Mouse (Mus musculus) urinary bladder, adult 2 months (tissue): ENCODE results near the gene Nsd2. TPM values are rescaled to one million over a fixed set of nuclear protein-coding genes. Genes with fewer than 3 reads are reported as not detected.
"Not testable (repeated sequence)": the region's sequence is repeated elsewhere in the genome, so short reads cannot be mapped to it uniquely, and the experiment has no call there.

Experiments
- DNase-seq: peaks from one replicate; pipeline ENCODE4 v3.0.0; 2022; ENCODE audit warnings: low spot score
- polyA plus RNA-seq: library from polyadenylated mRNA; depleted of rRNA; stranded (reverse); fragments of >200 nt; gene quantifications from 2 replicates; pipeline ENCODE4 v1.2.3, GENCODE M21; 2012

Nsd2 gene
- polyA plus RNA-seq, 1 experiment: 12.8 TPM

GRCm38 (mm10) chr5:33851466-33851865 lies 30.9 kb downstream of the Nsd2 start:
- no peak for DNase-seq

DNA sequence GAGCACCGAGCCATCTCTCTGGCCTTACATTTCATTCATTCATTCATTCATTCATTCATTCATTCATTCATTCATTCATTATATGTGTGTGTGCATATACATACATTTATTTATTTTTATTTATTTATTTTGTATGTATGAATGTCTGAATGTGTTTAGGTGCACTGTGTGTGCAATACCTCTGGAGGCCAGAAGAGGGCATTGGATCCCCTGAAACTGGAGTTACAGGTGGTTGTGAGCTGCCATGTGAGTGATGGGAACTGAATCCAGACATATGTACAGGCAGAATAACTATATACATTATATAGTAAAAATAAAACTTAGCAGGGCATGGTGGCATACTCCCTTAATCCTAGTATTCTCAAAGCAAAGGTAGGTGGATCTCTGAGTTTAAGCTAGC lies 32.6 kb downstream of the Nsd2 start:
- DNase-seq: no peak

DNA sequence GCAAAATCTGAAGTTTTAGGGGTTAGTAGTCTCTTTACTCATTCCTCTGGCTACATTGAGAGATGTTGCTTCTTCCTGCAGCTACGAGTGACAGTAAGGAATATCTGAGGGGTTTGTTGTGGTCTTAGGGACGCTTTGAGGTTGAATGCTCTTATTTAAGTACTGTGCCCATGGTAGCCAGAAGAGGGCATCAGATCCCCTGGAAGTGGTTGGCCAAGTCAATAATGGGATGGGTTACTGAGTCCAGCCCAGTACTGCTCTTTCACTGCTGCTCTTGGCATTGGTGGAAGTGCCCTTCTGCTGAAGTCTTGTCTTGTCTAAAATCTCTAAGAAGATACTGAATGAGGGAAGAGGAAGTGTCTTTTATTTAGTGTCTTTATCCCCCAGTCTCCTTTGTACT lies 33.5 kb downstream of the Nsd2 start:
- no peak for DNase-seq

DNA sequence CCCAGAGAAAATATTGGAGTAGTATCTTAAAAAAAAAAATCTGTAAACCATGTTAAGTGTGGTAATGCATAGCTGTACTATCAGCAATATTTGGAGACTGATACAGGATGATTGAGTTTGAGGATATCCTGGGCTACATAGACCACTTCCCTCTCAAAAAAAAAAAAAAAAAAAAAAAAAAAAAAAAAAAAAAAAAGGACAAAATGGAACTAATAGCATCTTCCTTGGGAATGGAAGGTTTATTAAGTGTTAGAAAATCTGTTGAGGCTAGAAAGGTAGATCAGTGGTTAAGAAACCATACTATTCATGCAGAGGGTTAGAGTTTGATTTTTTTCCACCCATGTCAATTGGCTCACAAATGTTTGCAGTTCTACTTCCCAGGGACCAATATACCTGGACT lies 37.2 kb downstream of the Nsd2 start:
- DNase-seq: no peak

GRCm38 (mm10) chr5:33875472-33875871 lies 54.9 kb downstream of the Nsd2 start:
- DNase-seq: no peak

DNA sequence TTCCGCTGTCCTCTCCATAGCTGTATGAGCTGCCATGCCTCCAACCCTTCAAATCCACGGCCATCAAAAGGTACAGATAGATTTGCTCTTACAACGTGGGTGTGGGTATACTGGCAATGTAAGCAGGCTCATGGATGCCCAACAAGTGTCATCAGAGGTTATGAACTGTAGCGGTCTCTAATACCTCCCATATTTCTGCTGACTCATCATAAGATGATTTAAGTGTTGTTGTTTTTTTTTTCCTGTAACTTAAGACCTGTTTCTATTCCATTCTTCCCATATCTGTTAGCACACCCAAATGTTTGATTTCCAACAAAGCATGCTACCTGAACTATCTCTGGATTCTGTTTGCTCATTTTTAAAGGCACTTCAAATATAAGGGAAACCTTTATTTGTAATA lies 60.6 kb downstream of the Nsd2 start:
- DNase-seq: no peak

DNA sequence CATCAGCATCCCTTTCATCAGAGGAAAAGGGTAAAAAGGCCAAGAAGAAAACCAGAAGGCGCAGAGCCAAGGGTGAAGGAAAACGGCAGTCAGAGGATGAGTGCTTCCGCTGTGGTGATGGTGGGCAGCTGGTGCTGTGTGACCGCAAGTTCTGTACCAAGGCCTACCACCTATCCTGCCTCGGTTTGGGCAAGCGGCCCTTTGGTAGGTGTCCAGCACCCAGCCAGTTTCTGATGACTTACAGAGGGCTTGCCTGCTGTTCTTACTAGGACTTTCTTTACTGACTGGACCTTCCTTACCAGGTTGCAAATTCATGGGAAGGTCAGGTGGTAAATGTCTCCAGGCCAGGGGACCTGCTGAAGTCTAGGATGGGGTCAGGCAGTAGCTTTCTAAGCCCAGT lies 72.9 kb downstream of the Nsd2 start:
- DNase-seq: no peak

- DNase-seq: no peak
Measured at GRCm38 (mm10) chr5:33895116-33895515, 74.6 kb downstream of the Nsd2 start.

- no peak for DNase-seq
Measured at GRCm38 (mm10) chr5:33897158-33897557, 76.6 kb downstream of the Nsd2 start.

GRCm38 (mm10) chr5:33898671-33899070 lies 78.1 kb downstream of the Nsd2 start:
- DNase-seq: no peak

DNA sequence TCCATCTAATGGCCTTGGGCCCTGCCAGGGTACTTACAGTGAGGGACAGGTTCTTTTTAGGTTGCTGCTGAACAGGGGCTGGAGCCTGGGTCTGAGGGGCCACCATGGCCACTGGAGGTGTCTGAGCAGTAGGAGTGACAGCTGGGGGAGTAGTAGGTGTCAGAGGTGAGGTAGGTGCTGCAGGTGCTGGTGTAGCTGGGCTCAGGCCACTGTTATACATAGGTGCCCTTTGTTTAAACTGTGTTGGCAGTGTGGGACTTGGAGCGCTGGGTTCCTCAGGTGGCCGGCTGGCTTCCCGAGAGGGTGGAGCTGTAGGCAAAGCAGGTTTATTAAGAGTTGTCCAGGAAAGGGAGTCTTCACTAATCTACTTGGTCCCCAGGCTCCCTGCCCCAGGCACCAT lies 78.7 kb downstream of the Nsd2 start:
- DNase-seq: no peak

- no peak for DNase-seq
Measured at GRCm38 (mm10) chr5:33900101-33900500, 79.6 kb downstream of the Nsd2 start.

GRCm38 (mm10) chr5:33900701-33901263 lies 80.3 kb downstream of the Nsd2 start:
- DNase-seq: no peak

- no peak for DNase-seq
Measured at GRCm38 (mm10) chr5:33901278-33901677, 80.8 kb downstream of the Nsd2 start.

- no peak for DNase-seq
Measured at GRCm38 (mm10) chr5:33902696-33903095, 82.2 kb downstream of the Nsd2 start.

GRCm38 (mm10) chr5:33903176-33903575 lies 82.7 kb downstream of the Nsd2 start:
- no peak for DNase-seq

GRCm38 (mm10) chr5:33915031-33915430 lies 94.5 kb downstream of the Nsd2 start:
- not testable (repeated sequence) for DNase-seq

DNA sequence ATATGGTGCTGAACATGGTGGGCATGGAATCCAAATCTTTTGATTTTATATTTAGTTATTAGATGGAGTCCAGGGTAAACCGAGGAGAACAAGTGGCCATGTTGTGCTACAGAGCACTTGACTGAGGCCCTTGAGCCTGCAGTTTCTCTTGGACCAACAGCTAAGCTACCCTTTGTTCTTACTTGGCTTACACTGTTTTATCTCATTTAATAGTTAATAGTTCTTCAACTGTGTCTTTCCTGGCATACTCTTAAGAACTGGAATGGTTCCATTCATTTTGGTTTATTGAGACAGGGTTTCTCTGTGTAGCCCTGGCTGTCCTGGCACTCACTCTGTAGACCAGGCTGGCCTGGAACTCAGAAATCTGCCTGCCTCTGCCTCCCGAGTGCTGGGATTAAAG lies 96.1 kb downstream of the Nsd2 start:
- DNase-seq: not testable (repeated sequence)

DNA sequence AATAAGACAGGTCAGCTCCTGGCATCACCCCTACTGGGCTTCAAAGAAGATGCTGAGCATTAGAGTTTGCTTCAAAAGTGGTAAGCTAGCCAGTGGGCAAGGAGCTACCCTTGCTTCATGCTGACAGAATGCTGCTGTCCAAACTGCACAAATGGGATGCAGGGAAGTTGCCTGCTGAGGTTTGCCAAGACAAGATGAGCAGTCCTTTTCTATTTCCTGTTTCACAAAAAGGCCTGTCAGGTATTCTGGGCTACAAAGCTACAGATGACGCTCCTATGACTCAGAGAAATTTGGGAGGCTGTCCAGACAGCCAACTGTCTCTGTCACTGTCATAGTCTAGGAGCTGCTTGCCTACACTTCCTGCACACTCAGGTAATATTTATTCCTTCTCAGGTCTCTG lies 98.9 kb downstream of the Nsd2 start:
- no peak for DNase-seq

GRCm38 (mm10) chr5:33920037-33920436 lies 99.5 kb downstream of the Nsd2 start:
- no peak for DNase-seq

DNA sequence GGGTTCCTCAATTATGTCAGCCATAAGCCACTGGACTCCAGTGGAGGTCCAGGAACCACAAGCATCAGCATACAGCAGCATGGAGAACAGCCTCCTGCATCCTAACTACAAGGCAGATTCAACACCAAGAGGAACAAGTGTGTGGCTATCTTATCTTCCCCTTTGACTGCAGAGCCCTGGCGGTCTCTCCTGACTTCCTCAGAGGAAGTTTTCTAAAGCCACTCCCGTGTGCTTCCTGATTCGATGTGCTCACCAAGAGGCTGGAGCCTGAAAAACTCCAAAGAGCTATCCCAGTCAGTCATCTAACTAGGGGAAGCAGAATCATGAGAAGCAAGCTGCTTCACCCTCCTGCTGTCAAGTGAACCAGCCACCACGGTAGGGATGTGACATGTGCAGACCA lies 100.4 kb downstream of the Nsd2 start:
- no peak for DNase-seq

- no peak for DNase-seq
Measured at GRCm38 (mm10) chr5:33921486-33922235, 101.1 kb downstream of the Nsd2 start.

GRCm38 (mm10) chr5:33922566-33922965 lies 102.0 kb downstream of the Nsd2 start:
- DNase-seq: no peak

GRCm38 (mm10) chr5:33926170-33926569 lies 105.6 kb downstream of the Nsd2 start:
- DNase-seq: no peak
